Mouse (Mus musculus): ENCODE data around the gene Usp3. TPM values are rescaled to one million over a fixed set of nuclear protein-coding genes. Genes with fewer than 3 reads are reported as not detected.

Usp3 gene
- total and polyA plus RNA-seq, 3 experiments, result 24.4 to 39.5 (median 36.6) TPM

DNA sequence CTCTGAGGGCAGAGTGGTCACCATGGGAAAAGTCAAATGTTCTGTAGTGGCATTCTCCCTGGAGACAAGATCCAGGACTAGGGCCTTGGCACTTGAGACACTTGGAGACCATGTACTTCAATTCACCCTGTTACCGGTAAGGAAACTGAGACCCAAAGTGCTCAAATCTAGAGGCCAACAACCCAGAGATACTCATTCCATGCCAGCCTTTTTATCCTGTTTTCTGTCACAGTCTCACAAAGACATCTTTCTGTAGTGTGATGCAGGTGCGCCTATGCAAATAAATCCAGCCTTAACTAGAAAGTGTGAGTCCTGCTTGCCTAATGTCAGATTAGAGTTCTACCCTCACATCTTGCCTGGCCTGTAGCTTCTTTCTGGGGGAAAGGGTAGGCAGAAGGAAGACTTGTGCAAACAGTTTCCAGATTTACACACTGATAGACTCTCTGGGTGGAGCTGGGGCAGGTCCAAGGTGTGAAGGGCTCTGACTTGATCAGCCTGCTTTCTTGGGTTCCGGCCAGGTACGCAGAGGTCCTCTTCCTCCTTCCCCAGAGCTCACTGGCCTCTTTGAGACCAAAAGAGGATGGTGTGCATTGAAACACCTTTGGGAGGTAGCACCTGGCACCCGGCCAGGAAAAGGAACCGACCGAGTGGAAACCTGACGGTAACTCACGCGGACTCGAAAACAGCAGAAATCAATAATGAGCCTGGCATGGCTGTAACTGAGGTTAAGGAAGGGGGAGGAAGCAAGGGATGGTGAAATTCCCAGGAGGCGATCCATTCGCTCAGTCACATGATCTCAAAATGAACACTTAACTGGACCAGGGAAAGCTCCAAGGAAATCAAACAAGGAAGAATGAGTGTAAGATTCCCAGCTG is 13.2 kb upstream of the Usp3 start:
- H3K4me1 ChIP-seq (ENCODE audit: control insufficient read depth in 1 of 2, insufficient read depth in 2 of 2), result peaks cover 7 to 29% of the 10 kb centered on the region in 2 experiments; a peak in 3 of 4 replicates

DNA sequence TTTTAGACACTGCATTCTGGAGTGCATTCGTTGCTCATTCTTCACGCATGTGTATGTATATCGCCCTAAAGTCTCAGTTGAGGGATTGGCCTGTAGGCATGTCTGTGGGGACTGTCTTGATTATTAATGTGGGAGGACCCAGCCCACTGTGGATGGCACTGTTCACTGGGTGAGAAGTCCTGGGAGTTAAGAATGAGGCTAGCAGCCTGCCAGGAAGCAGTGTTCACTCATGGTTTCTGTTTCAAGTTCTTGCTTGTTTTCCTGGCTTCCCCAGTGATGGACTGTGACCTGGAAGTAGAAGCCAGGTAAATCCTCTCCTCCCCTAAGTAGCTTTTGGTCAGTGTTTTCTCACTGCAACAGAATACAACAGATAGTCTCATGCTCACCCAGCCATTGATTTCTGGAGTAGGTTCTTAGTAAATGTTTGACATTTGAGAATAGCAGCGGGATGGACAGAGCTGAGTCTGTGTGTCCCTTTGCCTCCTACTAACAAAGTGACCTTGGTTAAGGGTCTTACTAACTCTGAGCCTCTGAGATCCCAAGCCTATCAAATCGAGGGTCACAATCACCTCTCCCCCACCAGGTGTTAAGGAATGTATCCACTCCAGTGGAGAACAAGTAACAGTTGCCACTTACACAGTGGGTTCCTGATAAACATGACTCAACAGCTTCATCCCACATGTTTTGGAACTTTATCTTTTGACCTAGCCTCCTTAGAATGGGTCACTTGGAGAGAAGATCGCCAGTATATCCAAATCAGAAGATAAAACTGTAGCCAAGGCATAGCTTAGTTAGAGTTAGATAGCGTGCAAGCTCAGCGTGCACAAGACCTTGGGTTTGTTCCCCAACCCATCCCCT is 11.6 kb upstream of the Usp3 start:
- dilution Hi-C loops (cut with MboI; ENCODE audit: extremely low pct_ligation_motif_present, extremely low pct_unique_long_range_greater_than_20kb, low sequenced_read_pairs), result no loop called here
- in situ Hi-C loops (cut with MboI; ENCODE audit: low pct_ligation_motif_present, low pct_unique_long_range_greater_than_20kb, low sequenced_read_pairs), result loop anchor here (25.0 kb wide), 1 partner anchor 317 kb away; no protein-coding TSS in a partner anchor
- H3K4me3 ChIP-seq (replicated peaks in 1 of 3; ENCODE audit: low read depth in 2 of 3, low read length in 2 of 3, poor library complexity in 1 of 3), result no peak overlapping the region
- no peaks in the 10 kb centered on the region for H3K79me2 ChIP-seq (replicated peaks; ENCODE audit: control insufficient read depth, extremely low read depth, insufficient read depth, poor library complexity, severe bottlenecking)
- no peak overlapping the region for H3K27ac ChIP-seq (ENCODE audit: insufficient read depth, low read depth)
- H3K9me3 ChIP-seq (replicated peaks; ENCODE audit: low read length), result no peaks in the 10 kb centered on the region
- no peaks in the 10 kb centered on the region for H3K27me3 ChIP-seq (replicated peaks)
- no peak overlapping the region for H3K4me2 ChIP-seq (ENCODE audit: insufficient read depth, low read depth, poor library complexity, severe bottlenecking)
- TF ChIP-seq CHD1 (IDR thresholded peaks at IDR 0.05; ENCODE audit: low read depth, low read length) (no peak), ZMIZ1 (IDR thresholded peaks at IDR 0.05; ENCODE audit: low read depth, low read length) (no peak), ETS1 (conservative IDR thresholded peaks at IDR 0.05; ENCODE audit: low read depth, low read length) (no peak), ELF1 (IDR thresholded peaks at IDR 0.05; ENCODE audit: low read depth, low read length) (no peak), BHLHE40 (IDR thresholded peaks at IDR 0.05; ENCODE audit: low read depth, low read length) (no peak), TCF12 (IDR thresholded peaks at IDR 0.05; ENCODE audit: low read depth, low read length) (no peak), CTCF (conservative IDR thresholded peaks at IDR 0.05 in 1 of 2, IDR thresholded peaks at IDR 0.05 in 1 of 2; ENCODE audit: low read depth in 2 of 2, low read length in 2 of 2) (no peak), MAZ (IDR thresholded peaks at IDR 0.05; ENCODE audit: low read depth, low read length) (no peak)
- H3K9ac ChIP-seq (ENCODE audit: insufficient read depth, low read depth), result no peak overlapping the region
- H3K4me1 ChIP-seq (ENCODE audit: control insufficient read depth in 1 of 2, insufficient read depth in 2 of 2), result peaks cover 18 to 42% of the 10 kb centered on the region in 2 experiments
- no peak for DNase-seq (ENCODE audit: extremely low read depth)
- no peaks in the 10 kb centered on the region for H3K36me3 ChIP-seq (replicated peaks in 1 of 2; ENCODE audit: control insufficient read depth in 1 of 2, insufficient read depth in 1 of 2, low read length in 1 of 2)

More for the DNA sequence above, 13.2 kb upstream of the Usp3 start:
- DNase-seq (ENCODE audit: extremely low read depth), result no peak
- TF ChIP-seq EP300 (IDR thresholded peaks at IDR 0.05; ENCODE audit: low read length), result peak; percentile 86
- TF ChIP-seq JUND (conservative IDR thresholded peaks at IDR 0.05; ENCODE audit: low read depth, low read length), result peak; percentile 76
- TF ChIP-seq TCF12 (IDR thresholded peaks at IDR 0.05; ENCODE audit: low read depth, low read length), result peak; percentile 43; the same call in 1 of the 2 replicates
- TF ChIP-seq RCOR1 (conservative IDR thresholded peaks at IDR 0.05; ENCODE audit: low read depth, low read length), result peak; percentile 72; the same call in 1 of the 2 replicates
- no peak for TF ChIP-seq MEF2A (IDR thresholded peaks at IDR 0.05; ENCODE audit: borderline replicate concordance, low read depth, low read length)
- TF ChIP-seq TBP (conservative IDR thresholded peaks at IDR 0.05; ENCODE audit: low read depth, low read length), result no peak
- peak; percentile 64 for TF ChIP-seq IRF4 (IDR thresholded peaks at IDR 0.05; ENCODE audit: low read depth, low read length)
- TF ChIP-seq JUN (IDR thresholded peaks at IDR 0.05; ENCODE audit: insufficient read depth, low read depth, low read length), result peak; percentile 67; the same call in 1 of the 2 replicates
- TF ChIP-seq BHLHE40 (IDR thresholded peaks at IDR 0.05; ENCODE audit: low read depth, low read length), result peak; percentile 86
- H3K79me2 ChIP-seq (replicated peaks; ENCODE audit: control insufficient read depth, extremely low read depth, insufficient read depth, poor library complexity, severe bottlenecking), result no peaks in the 10 kb centered on the region
- H3K4me3 ChIP-seq (replicated peaks in 1 of 3; ENCODE audit: low read depth in 2 of 3, low read length in 2 of 3, poor library complexity in 1 of 3), result no peak overlapping the region
- dilution Hi-C loops (cut with MboI; ENCODE audit: extremely low pct_ligation_motif_present, extremely low pct_unique_long_range_greater_than_20kb, low sequenced_read_pairs) (no loop called here), in situ Hi-C loops (cut with MboI; ENCODE audit: low pct_ligation_motif_present, low pct_unique_long_range_greater_than_20kb, low sequenced_read_pairs) (loop anchor here (25.0 kb wide), 1 partner anchor 319 kb away; no protein-coding TSS in a partner anchor)
- no peak overlapping the region; the same call in 1 of the 2 replicates for H3K4me2 ChIP-seq (ENCODE audit: insufficient read depth, low read depth, poor library complexity, severe bottlenecking)
- no peak overlapping the region for H3K27ac ChIP-seq (ENCODE audit: insufficient read depth, low read depth)
- no peak overlapping the region for H3K9ac ChIP-seq (ENCODE audit: insufficient read depth, low read depth)
- H3K9me3 ChIP-seq (replicated peaks; ENCODE audit: low read length), result no peaks in the 10 kb centered on the region
- no peaks in the 10 kb centered on the region for H3K27me3 ChIP-seq (replicated peaks)
- no peaks in the 10 kb centered on the region for H3K36me3 ChIP-seq (replicated peaks in 1 of 2; ENCODE audit: control insufficient read depth in 1 of 2, insufficient read depth in 1 of 2, low read length in 1 of 2)

All from CH12.LX (cell line).